Mouse (Mus musculus): ENCODE measurements around the gene Pbx1.

GRCm38 (mm10) chr1:168118077-168118476 lies 314.0 kb downstream of the Pbx1 start:
- TF ChIP-seq CTCF (IDR thresholded peaks at IDR 0.05; ENCODE audit: low read depth) (no peak), EP300 (IDR thresholded peaks at IDR 0.05; ENCODE audit: low read depth) (no peak)
